Mouse (Mus musculus): ENCODE measurements around the gene Mtmr3. TPM values are rescaled to one million over a fixed set of nuclear protein-coding genes. Genes with fewer than 3 reads are reported as not detected.
"Not testable (repeated sequence)": the region's sequence is repeated elsewhere in the genome, so short reads cannot be mapped to it uniquely, and the experiment has no call there.

The Mtmr3 gene
- polyA plus RNA-seq, 1 experiment from 2014 or later = 49.2 TPM

- Histone ChIP-seq H3K4me3 (no peak overlapping the region), H3K9me3 (no peaks in the 10 kb centered on the region), H3K4me2 (replicated peaks) (no peak overlapping the region), H3K27ac (replicated peaks) (no peak overlapping the region), H3K4me1 (peaks cover 14% of the 10 kb centered on the region), H3K9ac (replicated peaks) (no peak overlapping the region), H3K27me3 (no peaks in the 10 kb centered on the region), H3K36me3 (no peaks in the 10 kb centered on the region)
- ATAC-seq (ENCODE audit: low FRiP score, low read depth) = no peak
- 94% methylated on average over 2 of the region's 2 CpGs for WGBS
These were observed 3.7 kb upstream of the Mtmr3 start for GRCm38 (mm10) chr11:4598411-4598810.

- H3K9me3 ChIP-seq = no peaks in the 10 kb centered on the region
- peak overlapping the region; percentile 95 for H3K27ac ChIP-seq (replicated peaks)
- under 1% methylated on average over 44 of the region's 45 CpGs for WGBS
These were observed 635 bp downstream of the Mtmr3 start for GRCm38 (mm10) chr11:4593849-4594607.

GRCm38 (mm10) chr11:4593491-4593848 lies 1.2 kb downstream of the Mtmr3 start:
- H3K4me1 ChIP-seq = peaks cover 9% of the 10 kb centered on the region
- no peak overlapping the region for H3K27ac ChIP-seq (replicated peaks)
- ATAC-seq (ENCODE audit: low FRiP score, low read depth) = no peak
- H3K9me3 ChIP-seq = no peaks in the 10 kb centered on the region
- peak overlapping the region; percentile 60 for H3K4me2 ChIP-seq (replicated peaks)
- 35% methylated on average over 5 of the region's 5 CpGs for whole genome bisulfite sequencing
- no peaks in the 10 kb centered on the region for H3K27me3 ChIP-seq
- H3K36me3 ChIP-seq = no peaks in the 10 kb centered on the region
- peak overlapping the region; percentile 95; the same call in 1 of the 2 replicates for H3K9ac ChIP-seq (replicated peaks)
- peak overlapping the region; percentile 96 for H3K4me3 ChIP-seq

More at GRCm38 (mm10) chr11:4593849-4594607, 635 bp downstream of the Mtmr3 start:
- Histone ChIP-seq H3K9ac (replicated peaks) (peak overlapping the region; percentile 95), H3K4me2 (replicated peaks) (peak overlapping the region; percentile 60), H3K36me3 (no peaks in the 10 kb centered on the region), H3K4me1 (peaks cover 9% of the 10 kb centered on the region), H3K4me3 (peak overlapping the region; percentile 96), H3K27me3 (no peaks in the 10 kb centered on the region)
- peak; percentile 95 for ATAC-seq (ENCODE audit: low FRiP score, low read depth)

- H3K4me2 ChIP-seq (replicated peaks) = no peak overlapping the region
- no peaks in the 10 kb centered on the region for H3K27me3 ChIP-seq
- H3K36me3 ChIP-seq = no peaks in the 10 kb centered on the region
- H3K9ac ChIP-seq (replicated peaks) = no peak overlapping the region
- 85% methylated on average over 4 of the region's 4 CpGs for WGBS
- no peak overlapping the region for H3K4me3 ChIP-seq
- H3K9me3 ChIP-seq = no peaks in the 10 kb centered on the region
- H3K4me1 ChIP-seq = peaks cover 9% of the 10 kb centered on the region
- ATAC-seq (ENCODE audit: low FRiP score, low read depth) = no peak
- H3K27ac ChIP-seq (replicated peaks) = no peak overlapping the region
These were observed 2.9 kb downstream of the Mtmr3 start for GRCm38 (mm10) chr11:4591811-4592210.

- Histone ChIP-seq H3K27ac (replicated peaks) (no peak overlapping the region; the same call in 1 of the 2 replicates), H3K4me1 (peaks cover 4% of the 10 kb centered on the region; the same call in 1 of the 2 replicates), H3K9me3 (no peaks in the 10 kb centered on the region), H3K36me3 (no peaks in the 10 kb centered on the region), H3K4me3 (no peak overlapping the region), H3K9ac (replicated peaks) (no peak overlapping the region), H3K4me2 (replicated peaks) (no peak overlapping the region), H3K27me3 (no peaks in the 10 kb centered on the region)
- WGBS = 94% methylated on average over 2 of the region's 2 CpGs
- no peak for ATAC-seq (ENCODE audit: low FRiP score, low read depth)
These were observed 16.0 kb downstream of the Mtmr3 start for GRCm38 (mm10) chr11:4578682-4579081.

- Histone ChIP-seq H3K9me3 (no peaks in the 10 kb centered on the region), H3K27ac (replicated peaks) (no peak overlapping the region), H3K4me3 (no peak overlapping the region), H3K4me1 (peaks cover 4% of the 10 kb centered on the region; the same call in 1 of the 2 replicates), H3K4me2 (replicated peaks) (no peak overlapping the region), H3K27me3 (no peaks in the 10 kb centered on the region), H3K9ac (replicated peaks) (no peak overlapping the region), H3K36me3 (no peaks in the 10 kb centered on the region)
- 98% methylated on average over 2 of the region's 2 CpGs for WGBS
- ATAC-seq (ENCODE audit: low FRiP score, low read depth) = no peak
These were observed 17.6 kb downstream of the Mtmr3 start for GRCm38 (mm10) chr11:4577079-4577478.

- H3K9me3 ChIP-seq; H3K36me3 ChIP-seq; ATAC-seq (ENCODE audit: low FRiP score, low read depth); H3K27ac ChIP-seq (replicated peaks); H3K4me2 ChIP-seq (replicated peaks); H3K27me3 ChIP-seq; H3K9ac ChIP-seq (replicated peaks); H3K4me1 ChIP-seq; H3K4me3 ChIP-seq: not testable (repeated sequence)
- 85% methylated on average over 2 of the region's 2 CpGs for WGBS
These were observed 18.5 kb downstream of the Mtmr3 start for GRCm38 (mm10) chr11:4576090-4576732.

- Histone ChIP-seq H3K27ac (replicated peaks) (no peak overlapping the region), H3K9ac (replicated peaks) (no peak overlapping the region), H3K36me3 (no peaks in the 10 kb centered on the region), H3K4me1 (peaks cover 4% of the 10 kb centered on the region; the same call in 1 of the 2 replicates), H3K9me3 (no peaks in the 10 kb centered on the region), H3K4me3 (no peak overlapping the region), H3K27me3 (no peaks in the 10 kb centered on the region), H3K4me2 (replicated peaks) (no peak overlapping the region)
- no peak for ATAC-seq (ENCODE audit: low FRiP score, low read depth)
- WGBS = 92% methylated on average over 4 of the region's 4 CpGs
These were observed 23.2 kb downstream of the Mtmr3 start for GRCm38 (mm10) chr11:4571491-4571901.

GRCm38 (mm10) chr11:4566333-4566732 lies 28.3 kb downstream of the Mtmr3 start:
- 97% methylated on average over 6 of the region's 6 CpGs for WGBS
- Histone ChIP-seq H3K4me2 (replicated peaks) (no peak overlapping the region), H3K9ac (replicated peaks) (no peak overlapping the region), H3K4me3 (no peak overlapping the region), H3K27ac (replicated peaks) (no peak overlapping the region), H3K4me1 (no peaks in the 10 kb centered on the region), H3K27me3 (no peaks in the 10 kb centered on the region), H3K9me3 (no peaks in the 10 kb centered on the region), H3K36me3 (no peaks in the 10 kb centered on the region)
- ATAC-seq (ENCODE audit: low FRiP score, low read depth) = no peak

GRCm38 (mm10) chr11:4565545-4565944 lies 29.1 kb downstream of the Mtmr3 start:
- no peaks in the 10 kb centered on the region for H3K36me3 ChIP-seq
- no peaks in the 10 kb centered on the region for H3K27me3 ChIP-seq
- no peak for ATAC-seq (ENCODE audit: low FRiP score, low read depth)
- no peak overlapping the region for H3K4me2 ChIP-seq (replicated peaks)
- H3K27ac ChIP-seq (replicated peaks) = no peak overlapping the region
- H3K9ac ChIP-seq (replicated peaks) = no peak overlapping the region
- 87% methylated on average over 2 of the region's 2 CpGs for WGBS
- H3K4me1 ChIP-seq = no peaks in the 10 kb centered on the region
- no peaks in the 10 kb centered on the region for H3K9me3 ChIP-seq
- no peak overlapping the region for H3K4me3 ChIP-seq

- Histone ChIP-seq H3K4me1 (no peaks in the 10 kb centered on the region), H3K36me3 (no peaks in the 10 kb centered on the region), H3K4me3 (no peak overlapping the region), H3K9ac (replicated peaks) (no peak overlapping the region), H3K9me3 (no peaks in the 10 kb centered on the region), H3K4me2 (replicated peaks) (no peak overlapping the region), H3K27me3 (no peaks in the 10 kb centered on the region), H3K27ac (replicated peaks) (no peak overlapping the region)
- 91% methylated on average over 2 of the region's 2 CpGs for WGBS
- ATAC-seq (ENCODE audit: low FRiP score, low read depth) = no peak
These were observed 41.2 kb downstream of the Mtmr3 start for GRCm38 (mm10) chr11:4553274-4554063.

- Histone ChIP-seq H3K4me1 (no peaks in the 10 kb centered on the region), H3K9me3 (no peaks in the 10 kb centered on the region), H3K4me3 (no peak overlapping the region), H3K4me2 (replicated peaks) (no peak overlapping the region), H3K27me3 (no peaks in the 10 kb centered on the region), H3K27ac (replicated peaks) (no peak overlapping the region), H3K9ac (replicated peaks) (no peak overlapping the region), H3K36me3 (no peaks in the 10 kb centered on the region)
- ATAC-seq (ENCODE audit: low FRiP score, low read depth) = no peak
- WGBS = 99% methylated on average over 4 of the region's 4 CpGs
These were observed 47.1 kb downstream of the Mtmr3 start for GRCm38 (mm10) chr11:4547569-4547968.
